Mouse (Mus musculus) granulocyte monocyte progenitor cell, adult 5-6 weeks (primary cell): ENCODE results near the gene Gpr83. TPM values are rescaled to one million over a fixed set of nuclear protein-coding genes. Genes with fewer than 3 reads are reported as not detected.

Experiments used
- ATAC-seq: replicated peaks from 2 replicates; pipeline ENCODE4 v1.8.0; 2016; ENCODE audit warnings: mild to moderate bottlenecking, moderate TSS enrichment, inconsistent platforms; ENCODE audit not compliant: poor library complexity, severe bottlenecking
- total RNA-seq, 2 experiments: library from RNA; stranded (forward) in 1 of 2; stranded (reverse) in 1 of 2; fragments of 200-712, 200-1000 nt in 1 of 2; fragments of >200 nt in 1 of 2; fragmentation: Nextera tagmentation in 1 of 2; gene quantifications; 2 replicates each; pipeline ENCODE4 v1.2.3; 2014 to 2017

Gene Gpr83
- not detected in 2 replicates for total RNA-seq (2014; fragmentation: Nextera tagmentation)
- total RNA-seq (2017): 0.05 TPM in 1 of 2 replicates, not detected in the other

DNA sequence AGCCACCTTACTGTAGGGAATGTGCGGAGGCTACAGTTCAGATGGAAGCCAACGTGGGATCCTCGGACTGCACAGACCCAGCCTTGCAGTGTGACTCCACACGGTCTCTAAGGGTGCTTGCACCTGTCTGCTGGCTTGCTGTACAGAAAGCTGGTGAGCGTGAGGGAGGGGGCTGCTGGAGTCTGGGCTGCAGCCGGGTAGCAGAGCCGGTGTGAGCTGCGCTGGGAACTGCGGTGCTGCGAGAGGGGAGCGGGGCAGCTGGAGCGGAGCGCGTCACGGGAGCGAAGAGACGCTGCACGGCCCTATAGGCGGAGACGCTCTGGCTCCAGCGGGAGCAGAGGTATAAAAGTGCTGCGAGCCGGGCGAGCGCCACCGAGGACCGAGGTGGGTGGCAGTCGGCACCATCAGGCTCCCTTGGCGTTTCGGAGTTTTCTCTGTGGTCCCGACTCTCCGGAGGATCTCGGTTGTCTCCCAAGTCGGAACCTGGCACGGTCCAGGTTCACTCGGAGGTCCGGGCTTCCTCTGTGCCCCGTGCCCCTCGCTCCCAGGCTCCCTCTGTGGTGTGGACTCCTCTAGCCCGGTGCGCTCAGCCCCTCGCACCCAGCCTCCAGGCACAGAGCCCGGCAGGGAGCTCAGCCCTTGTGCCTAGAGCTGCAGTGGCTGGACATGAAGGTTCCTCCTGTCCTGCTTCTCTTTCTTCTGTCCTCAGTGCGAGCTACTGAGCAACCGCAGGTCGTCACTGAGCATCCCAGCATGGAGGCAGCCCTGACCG lies at the start of gene Gpr83:
TSS of gene Gpr83 (plus strand) at position 343 of the 772 bp plus-strand sequence.
- peak; percentile 54 for ATAC-seq

DNA sequence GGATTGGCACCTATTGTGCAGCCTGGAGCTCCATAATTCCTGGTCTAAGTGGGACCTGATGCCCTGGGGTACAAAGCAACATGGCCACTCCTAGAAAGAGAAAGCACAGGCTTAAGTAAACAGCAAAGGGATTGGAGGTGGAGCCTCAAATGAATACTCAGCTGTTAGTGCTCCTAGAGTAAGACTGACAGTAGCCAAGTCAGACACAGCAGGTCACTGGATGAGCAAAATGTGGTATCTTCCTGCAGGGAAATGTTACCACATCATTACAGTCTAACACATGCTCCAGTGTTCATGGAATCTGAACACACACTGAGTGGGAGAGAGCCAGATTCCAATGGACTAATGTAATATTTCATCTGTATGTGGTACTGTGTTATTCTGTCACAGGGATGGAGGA lies 38.6 kb upstream of the Gpr83 start:
- ATAC-seq: no peak

GRCm38 (mm10) chr9:14824840-14825239 lies 35.2 kb upstream of the Gpr83 start:
- no peak for ATAC-seq

GRCm38 (mm10) chr9:14827875-14828274 lies 32.1 kb upstream of the Gpr83 start:
- ATAC-seq: no peak

DNA sequence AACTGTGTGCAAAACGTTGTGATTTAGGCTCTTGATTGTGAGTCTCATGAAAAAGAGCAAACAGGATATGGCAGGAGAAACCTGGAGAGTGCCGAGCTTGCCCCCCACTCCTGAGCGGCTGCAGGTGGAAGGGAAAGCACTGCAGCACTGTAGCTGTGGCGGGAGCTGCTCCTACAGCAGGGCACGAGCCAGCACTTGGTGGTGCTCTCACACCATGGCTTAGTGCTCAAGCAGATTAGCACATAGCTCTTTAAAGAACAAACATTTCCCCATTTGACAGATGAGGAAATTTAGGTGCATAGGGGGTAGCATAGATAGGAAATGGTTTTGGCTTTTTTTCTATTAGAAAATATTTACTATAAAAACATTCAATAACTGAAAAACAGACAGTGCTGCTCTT lies 28.0 kb upstream of the Gpr83 start:
- no peak for ATAC-seq

- ATAC-seq: peak; percentile 99
Observed at GRCm38 (mm10) chr9:14835335-14836075, 24.5 kb upstream of the Gpr83 start.

DNA sequence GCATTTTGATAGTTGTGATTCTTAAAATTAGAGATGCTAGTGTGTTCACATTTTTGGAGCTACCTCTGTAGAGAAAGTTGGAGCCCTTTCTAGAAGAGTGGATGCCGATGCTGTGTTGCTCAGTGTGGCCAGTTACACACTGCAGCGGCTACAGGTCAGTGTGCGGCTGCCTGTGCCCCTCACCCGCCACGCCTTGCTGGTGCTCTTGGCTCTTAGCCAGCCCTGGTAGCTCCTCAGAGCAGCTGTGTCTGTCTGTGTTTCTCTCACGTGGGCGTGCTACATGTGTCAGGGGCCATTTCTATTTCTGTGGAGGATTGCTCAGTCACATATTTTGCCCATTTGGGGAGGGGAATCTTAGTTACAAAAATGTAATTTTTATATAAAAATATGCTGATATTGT lies 20.5 kb upstream of the Gpr83 start:
- ATAC-seq: no peak

DNA sequence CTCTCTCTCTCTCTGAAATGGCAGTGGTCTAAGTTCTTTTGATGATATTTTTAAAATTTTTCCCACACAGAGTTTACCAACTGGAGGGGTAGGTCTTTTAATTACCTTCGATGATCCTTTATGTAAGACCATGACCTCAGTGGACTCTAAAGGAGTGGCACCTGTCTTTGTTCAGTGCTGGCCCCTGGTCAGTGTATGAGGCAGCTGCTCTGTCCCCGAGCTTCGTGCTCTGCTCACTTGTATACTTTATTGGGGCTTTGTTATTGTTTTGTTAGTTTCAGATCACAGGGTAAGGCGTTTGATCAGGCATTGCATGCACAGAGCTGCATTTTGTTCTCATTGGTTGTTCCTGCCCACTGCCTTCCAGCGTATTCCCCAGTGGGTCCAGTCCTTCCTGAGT lies 20.0 kb upstream of the Gpr83 start:
- ATAC-seq: no peak

- peak; percentile 100 for ATAC-seq
Observed at GRCm38 (mm10) chr9:14841878-14842761, 17.9 kb upstream of the Gpr83 start.

DNA sequence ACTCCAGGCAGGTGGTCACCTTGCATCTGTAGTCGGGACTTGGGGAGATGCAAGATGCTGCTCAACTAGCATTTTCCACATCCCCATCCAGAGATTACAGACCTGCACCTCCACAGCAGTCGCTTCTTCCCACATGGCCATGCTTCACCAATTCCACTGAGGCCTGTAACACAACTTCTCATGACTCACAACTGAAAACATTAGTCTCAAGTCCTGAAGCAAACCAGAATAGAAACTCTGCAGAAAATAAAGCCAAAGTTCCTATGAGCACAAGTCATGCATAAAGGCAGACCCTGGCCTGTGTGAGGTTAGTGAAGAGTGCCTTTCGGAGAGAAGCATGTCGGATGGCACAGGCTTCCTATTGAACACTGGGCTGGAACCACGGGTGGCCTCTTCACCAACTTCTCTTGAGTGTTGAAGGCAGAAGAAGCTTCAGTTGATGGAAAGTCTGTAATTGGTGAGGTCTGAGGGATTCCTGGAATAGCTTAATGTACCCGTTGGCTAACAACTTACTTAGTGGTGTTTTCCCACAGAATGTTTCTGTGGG lies 16.6 kb upstream of the Gpr83 start:
- no peak for ATAC-seq

DNA sequence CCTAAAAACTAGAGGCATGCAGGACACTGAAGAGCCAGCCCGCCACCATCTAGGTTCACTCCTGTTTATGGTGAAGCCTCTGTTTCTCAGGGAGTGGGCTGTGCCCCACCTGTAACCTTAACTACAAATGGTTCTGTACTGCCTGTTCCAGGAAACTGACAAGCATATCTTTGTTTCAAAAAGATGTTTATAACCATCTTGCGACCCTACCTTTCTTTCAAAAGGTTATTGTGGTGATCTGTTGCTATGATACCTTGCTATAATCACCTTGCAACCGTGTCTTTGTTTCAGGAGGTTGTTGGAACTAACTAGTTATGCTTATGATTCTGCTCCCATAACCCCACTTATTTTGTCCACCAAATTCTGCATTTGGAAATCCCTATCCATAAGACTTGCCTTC lies 16.1 kb upstream of the Gpr83 start:
- no peak for ATAC-seq

DNA sequence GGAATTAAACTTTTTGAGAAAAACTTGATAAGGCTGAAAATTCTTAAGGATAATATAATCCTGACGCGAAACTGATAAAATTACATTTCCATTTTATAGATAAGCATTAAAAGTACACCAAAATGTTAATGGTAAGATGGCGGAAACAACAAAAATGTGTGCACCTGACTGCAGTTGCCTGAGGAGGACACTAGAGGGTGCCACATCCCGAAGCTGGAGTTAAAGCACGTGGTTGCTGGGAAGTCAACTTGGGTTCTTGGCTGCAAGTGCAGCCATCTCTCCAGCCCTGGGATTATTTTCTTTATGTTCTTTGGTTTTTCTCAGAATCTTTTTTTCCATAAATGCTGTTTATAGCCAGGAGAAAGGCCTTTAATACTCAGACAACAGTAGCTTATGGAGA lies 13.6 kb upstream of the Gpr83 start:
- 0 out of 2 replicates have a peak, but pooled peaks have one; percentile 31 for ATAC-seq

GRCm38 (mm10) chr9:14848267-14848935 lies 11.6 kb upstream of the Gpr83 start:
- no peak for ATAC-seq

- ATAC-seq: no peak
Observed at GRCm38 (mm10) chr9:14854585-14854984, 5.4 kb upstream of the Gpr83 start.

- ATAC-seq: no peak
Observed at GRCm38 (mm10) chr9:14856922-14857654, 2.9 kb upstream of the Gpr83 start.

- no peak for ATAC-seq
Observed at GRCm38 (mm10) chr9:14858170-14858706, 1.8 kb upstream of the Gpr83 start.

GRCm38 (mm10) chr9:14858782-14859181 lies 1.2 kb upstream of the Gpr83 start:
- ATAC-seq: no peak

GRCm38 (mm10) chr9:14863126-14863525 lies 3.1 kb downstream of the Gpr83 start:
- ATAC-seq: no peak

DNA sequence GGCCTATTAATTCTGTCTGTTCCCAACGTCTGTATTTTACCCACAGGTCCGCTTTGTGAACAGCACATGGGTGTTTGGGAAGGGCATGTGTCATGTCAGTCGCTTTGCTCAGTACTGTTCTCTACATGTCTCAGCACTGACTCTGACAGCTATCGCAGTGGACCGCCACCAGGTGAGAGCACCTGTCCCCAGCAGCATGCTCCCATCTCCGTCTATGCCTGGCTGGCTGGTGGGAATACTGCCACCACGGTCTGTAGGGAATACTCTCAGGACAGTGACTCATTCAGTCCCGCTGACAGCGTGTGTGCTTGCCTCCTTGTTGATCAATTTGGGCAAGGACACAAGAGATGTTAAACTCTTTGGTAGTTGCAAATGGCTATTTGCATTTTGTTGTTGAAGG lies 4.7 kb downstream of the Gpr83 start:
- ATAC-seq: no peak
